Mouse (Mus musculus) ES-Bruce4 (cell line): ENCODE data around the gene Snd1.

ENCODE experiments used
- CTCF ChIP-seq: IDR thresholded peaks from one replicate; pipeline ENCODE4 v1.8.1; 2011; ENCODE audit warnings: low read depth, low read length
- EP300 ChIP-seq: IDR thresholded peaks from 2 replicates; pipeline ENCODE4 v1.6.1; 2011; ENCODE audit warnings: low read depth, low read length; ENCODE audit not compliant: insufficient read depth
- POLR2A ChIP-seq: IDR thresholded peaks from one replicate; pipeline ENCODE4 v1.8.1; 2011; ENCODE audit warnings: low read length; ENCODE audit not compliant: insufficient read depth

GRCm38 (mm10) chr6:28874759-28875158 lies 399.8 kb downstream of the Snd1 start:
- TF ChIP-seq CTCF (no peak), EP300 (no peak), POLR2A (no peak)
